Mouse (Mus musculus) heart, postnatal 0 days (tissue): ENCODE results near the gene Dctpp1.

Experiments used
- CTCF ChIP-seq: IDR thresholded peaks from 2 replicates; pipeline ENCODE4 v1.5.1; 2016; ENCODE audit warnings: antibody characterized with exemption, control low read depth, low read depth
- EP300 ChIP-seq: IDR thresholded peaks from 2 replicates; pipeline ENCODE4 v1.6.1; 2016; ENCODE audit warnings: antibody characterized with exemption, low read depth

- TF ChIP-seq CTCF (no peak), EP300 (no peak)
These were observed 42.4 kb downstream of the Dctpp1 start for GRCm38 (mm10) chr7:127217901-127218642.
